Mouse (Mus musculus) E14TG2a.4 (cell line): ENCODE data around the gene Cd70.

Source experiments
- CTCF ChIP-seq: conservative IDR thresholded peaks from 2 replicates; pipeline ENCODE4 v1.5.1; 2014; ENCODE audit warnings: low read length
- NANOG ChIP-seq: IDR thresholded peaks from 2 replicates; pipeline ENCODE4 v1.6.1; 2014; ENCODE audit warnings: borderline replicate concordance, low read length, mixed read lengths

GRCm38 (mm10) chr17:57107064-57107463, 42.5 kb downstream of the Cd70 start:
- TF ChIP-seq CTCF (no peak), NANOG (no peak)
